Mouse (Mus musculus) bone marrow, adult 2 months (tissue): Measurements from ENCODE around the gene Meis2. TPM values are rescaled to one million over a fixed set of nuclear protein-coding genes. Genes with fewer than 3 reads are reported as not detected.
A peak's percentile ranks its signal among the peaks of the same experiment; 100 is the strongest.

Source experiments
- H3K27ac ChIP-seq: fragments of 200-500 bp; 2 replicates; pipeline ENCODE4 v1.5.1; 2012; ENCODE audit warnings: low read depth, mild to moderate bottlenecking, control low read depth, inconsistent platforms, low read length; ENCODE audit not compliant: control insufficient read depth, poor library complexity, insufficient read depth
- H3K4me1 ChIP-seq: fragments of 200-500 bp; 2 replicates; pipeline ENCODE4 v1.6.1; 2011; ENCODE audit warnings: low read length; ENCODE audit not compliant: control insufficient read depth, insufficient read depth
- H3K4me3 ChIP-seq: fragments of 200-500 bp; replicated peaks from 2 replicates; pipeline ENCODE3; 2011; ENCODE audit warnings: mild to moderate bottlenecking, low read depth, low read length, control low read depth; ENCODE audit not compliant: control insufficient read depth
- CTCF ChIP-seq: fragments of 200-500 bp; IDR thresholded peaks from 2 replicates; pipeline ENCODE4 v1.5.1; 2011; ENCODE audit warnings: low read length, control low read depth; ENCODE audit not compliant: control insufficient read depth, insufficient read depth
- POLR2A ChIP-seq: fragments of 200-500 bp; IDR thresholded peaks from 2 replicates; pipeline ENCODE4 v1.6.1; 2011; ENCODE audit warnings: low read depth, mild to moderate bottlenecking, control low read depth, low read length, borderline replicate concordance; ENCODE audit not compliant: control insufficient read depth
- WGBS: fragments of 180-500 bp; shearing (Covaris S2); methylation state at CpG from one replicate; pipeline ENCODE4 v1.1.7; 2018; 5-methylcytosine and 5-hydroxymethylcytosine counted together
- polyA plus RNA-seq: library from polyadenylated mRNA; stranded (reverse); fragments of >200 nt; gene quantifications from 2 replicates; pipeline ENCODE4 v1.2.4, GENCODE M21; 2011; ENCODE audit warnings: low replicate concordance; ENCODE audit not compliant: missing spikeins, insufficient read depth, insufficient read length

The Meis2 gene
- polyA plus RNA-seq: 7.9 TPM in 1 of 2 replicates, not detected in the other

GRCm38 (mm10) chr2:116065570-116066005 lies at the start of gene Meis2:
TSS of gene Meis2 (minus strand) at chr2:116065839.
- Histone ChIP-seq H3K4me3 (no peak within 1 kb of the TSS), H3K27ac (no peak within 1 kb of the TSS), H3K4me1 (no peaks in the 10 kb centered on the region)
- under 1% methylated on average over 32 of the region's 37 CpGs for WGBS
- TF ChIP-seq CTCF (no peak), POLR2A (no peak)

- no peaks in the 10 kb centered on the region for H3K4me1 ChIP-seq
- no peak overlapping the region for H3K4me3 ChIP-seq
- H3K27ac ChIP-seq: no peak overlapping the region
- TF ChIP-seq CTCF (no peak), POLR2A (no peak)
- WGBS: 56% methylated on average over 4 of the region's 4 CpGs
Measured at GRCm38 (mm10) chr2:116106194-116106593, 40.6 kb upstream of the Meis2 start.

- H3K27ac ChIP-seq: no peak overlapping the region
- no peak overlapping the region for H3K4me3 ChIP-seq
- no peaks in the 10 kb centered on the region for H3K4me1 ChIP-seq
- 54% methylated on average over 3 of the region's 3 CpGs for WGBS
- no peak for TF ChIP-seq POLR2A
- TF ChIP-seq CTCF: no peak
Measured at GRCm38 (mm10) chr2:116105179-116105578, 39.5 kb upstream of the Meis2 start.

- Histone ChIP-seq H3K4me3 (no peak overlapping the region), H3K4me1 (no peaks in the 10 kb centered on the region), H3K27ac (no peak overlapping the region)
- TF ChIP-seq POLR2A: no peak
- no peak for TF ChIP-seq CTCF
- 83% methylated on average over 5 of the region's 5 CpGs for WGBS
Measured at GRCm38 (mm10) chr2:116103411-116103996, 37.9 kb upstream of the Meis2 start.

GRCm38 (mm10) chr2:116101221-116101620 lies 35.6 kb upstream of the Meis2 start:
- Histone ChIP-seq H3K4me3 (no peak overlapping the region), H3K27ac (no peak overlapping the region), H3K4me1 (no peaks in the 10 kb centered on the region)
- TF ChIP-seq CTCF (peak; percentile 26; the same call in 1 of the 2 replicates), POLR2A (no peak)

- 63% methylated on average over 2 of the region's 2 CpGs for WGBS
- H3K4me1 ChIP-seq: no peaks in the 10 kb centered on the region
- no peak overlapping the region for H3K4me3 ChIP-seq
- no peak for TF ChIP-seq POLR2A
- no peak for TF ChIP-seq CTCF
- no peak overlapping the region for H3K27ac ChIP-seq
Measured at GRCm38 (mm10) chr2:116080961-116081360, 15.3 kb upstream of the Meis2 start.

GRCm38 (mm10) chr2:116078841-116079240 lies 13.2 kb upstream of the Meis2 start:
- no peaks in the 10 kb centered on the region for H3K4me1 ChIP-seq
- TF ChIP-seq CTCF: no peak
- no peak overlapping the region for H3K4me3 ChIP-seq
- 47% methylated on average over 2 of the region's 2 CpGs for WGBS
- no peak overlapping the region for H3K27ac ChIP-seq

- 54% methylated on average over 3 of the region's 3 CpGs for WGBS
- Histone ChIP-seq H3K4me3 (no peak overlapping the region), H3K27ac (no peak overlapping the region), H3K4me1 (no peaks in the 10 kb centered on the region)
- no peak for TF ChIP-seq POLR2A
- TF ChIP-seq CTCF: no peak
Measured at GRCm38 (mm10) chr2:116077716-116078115, 12.1 kb upstream of the Meis2 start.
